Mouse (Mus musculus) bone marrow macrophage, adult 2 months (primary cell): ENCODE data around the gene Clp1.

Experiments used
- CTCF ChIP-seq: IDR thresholded peaks from 2 replicates; pipeline ENCODE4 v1.5.1; 2012; ENCODE audit warnings: low read depth, mild to moderate bottlenecking, low read length, moderate library complexity
- POLR2A ChIP-seq: IDR thresholded peaks from 2 replicates; pipeline ENCODE4 v1.6.1; 2012; ENCODE audit warnings: mild to moderate bottlenecking, low read depth, low read length, borderline replicate concordance

- TF ChIP-seq CTCF = no peak
- TF ChIP-seq POLR2A = no peak
Observed at GRCm38 (mm10) chr2:84735346-84735920, 8.3 kb upstream of the Clp1 start.
